Comparison of ENCODE assay signal across 11 mouse cellular contexts in the genomic region with DNA sequence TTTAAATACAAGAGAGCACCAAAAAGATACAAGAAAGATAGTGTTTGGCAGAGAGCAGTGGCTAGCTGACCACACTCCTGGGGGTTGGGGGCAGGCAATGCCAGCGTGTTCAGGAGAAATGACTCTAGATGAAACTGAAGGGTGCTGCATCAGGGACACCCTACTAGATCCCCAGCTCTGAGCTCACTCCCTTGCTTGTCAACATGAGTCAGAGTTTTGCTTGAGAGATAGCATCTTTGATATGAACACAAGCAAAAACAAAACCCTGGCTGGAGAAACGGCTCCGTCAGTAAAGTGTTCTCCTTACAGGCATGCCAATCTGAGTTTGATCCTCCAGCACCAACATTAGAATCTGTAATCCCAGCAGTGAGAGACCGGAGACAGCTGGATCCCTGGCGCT.
DNase-seq lines count a peak whose midpoint lies in the region.
"Had no signal": no experiment of that assay in that cellular context is flagged by ENCODE, and none has a peak within 500 bp of the region (broad histone marks: within the 10 kb centered on the region; RNA-seq: fewer than 3 reads in every experiment).

No protein-coding gene starts in this region.

- peak; percentile 23 to 75 for DNase-seq in adrenal gland, adult (ENCODE audit: inconsistent age in 2 of 2, low spot score in 1 of 2)
- DNase-seq in adrenal gland, postnatal 4 days (ENCODE audit: low spot score in 2 of 2), result no peak
- DNase-seq in adrenal gland, postnatal 14 days, result peak; percentile 13
- DNase-seq in adrenal gland, adult 18-20 months (ENCODE audit: low spot score in 2 of 2), result no peak
- peak; percentile 9 to 19 for DNase-seq in urinary bladder, adult 18-20 months (ENCODE audit: low spot score in 2 of 2)
- DNase-seq in urinary bladder, postnatal 10 days (ENCODE audit: low spot score), result no peak
- DNase-seq: embryo, embryonic 11 days; gastrocnemius, postnatal 25 days; heart, adult 18-20 months; heart, postnatal 10 days; heart, postnatal 36 days had no signal

Comparison
In these comparisons a context has a peak if more than half of its experiments do, and no peak if none do; other contexts are left out.
1. DNase-seq: peak in adrenal gland, adult (2 of 2), adrenal gland, postnatal 14 days (single experiment) and urinary bladder, adult 18-20 months (2 of 2); none in adrenal gland, postnatal 4 days (0 of 2), adrenal gland, adult 18-20 months (0 of 2) and urinary bladder, postnatal 10 days (single experiment).